Mouse (Mus musculus): ENCODE data around the gene 1700011L22Rik.

1700011L22Rik gene

GRCm38 (mm10) chr8:79248470-79248869 lies at the start of gene 1700011L22Rik:
Gene 1700011L22Rik, minus strand, starts transcription at chr8:79248570.
- no peak for ATAC-seq (ENCODE audit: insufficient number of reproducible peaks, low FRiP score, low TSS enrichment)

GRCm38 (mm10) chr8:79297763-79298162 lies 49.4 kb upstream of the 1700011L22Rik start:
- ATAC-seq (ENCODE audit: insufficient number of reproducible peaks, low FRiP score, low TSS enrichment): no peak

- peak; percentile 15; the same call in 1 of the 2 replicates for ATAC-seq (ENCODE audit: insufficient number of reproducible peaks, low FRiP score, low TSS enrichment)
Observed at GRCm38 (mm10) chr8:79295276-79296105, 47.1 kb upstream of the 1700011L22Rik start.

GRCm38 (mm10) chr8:79294610-79295275 lies 46.4 kb upstream of the 1700011L22Rik start, which contains the start of gene Mmaa:
Gene Mmaa, minus strand, starts transcription at chr8:79294937.
- peak; percentile 96 for ATAC-seq (ENCODE audit: insufficient number of reproducible peaks, low FRiP score, low TSS enrichment)

- ATAC-seq (ENCODE audit: insufficient number of reproducible peaks, low FRiP score, low TSS enrichment): no peak
Observed at GRCm38 (mm10) chr8:79293841-79294240, 45.5 kb upstream of the 1700011L22Rik start.

GRCm38 (mm10) chr8:79292712-79293264 lies 44.4 kb upstream of the 1700011L22Rik start:
- no peak for ATAC-seq (ENCODE audit: insufficient number of reproducible peaks, low FRiP score, low TSS enrichment)

- ATAC-seq (ENCODE audit: insufficient number of reproducible peaks, low FRiP score, low TSS enrichment): no peak
Observed at GRCm38 (mm10) chr8:79289592-79289991, 41.2 kb upstream of the 1700011L22Rik start.

GRCm38 (mm10) chr8:79288681-79289080 lies 40.3 kb upstream of the 1700011L22Rik start:
- ATAC-seq (ENCODE audit: insufficient number of reproducible peaks, low FRiP score, low TSS enrichment): no peak

GRCm38 (mm10) chr8:79288250-79288649 lies 39.9 kb upstream of the 1700011L22Rik start:
- ATAC-seq (ENCODE audit: insufficient number of reproducible peaks, low FRiP score, low TSS enrichment): no peak

GRCm38 (mm10) chr8:79286424-79286823 lies 38.1 kb upstream of the 1700011L22Rik start:
- no peak for ATAC-seq (ENCODE audit: insufficient number of reproducible peaks, low FRiP score, low TSS enrichment)

GRCm38 (mm10) chr8:79284626-79285025 lies 36.3 kb upstream of the 1700011L22Rik start:
- no peak for ATAC-seq (ENCODE audit: insufficient number of reproducible peaks, low FRiP score, low TSS enrichment)

- ATAC-seq (ENCODE audit: insufficient number of reproducible peaks, low FRiP score, low TSS enrichment): no peak
Observed at GRCm38 (mm10) chr8:79281376-79281890, 33.1 kb upstream of the 1700011L22Rik start.

GRCm38 (mm10) chr8:79277264-79277870 lies 29.0 kb upstream of the 1700011L22Rik start:
- no peak for ATAC-seq (ENCODE audit: insufficient number of reproducible peaks, low FRiP score, low TSS enrichment)

- no peak for ATAC-seq (ENCODE audit: insufficient number of reproducible peaks, low FRiP score, low TSS enrichment)
Observed at GRCm38 (mm10) chr8:79274940-79275339, 26.6 kb upstream of the 1700011L22Rik start.

- no peak for ATAC-seq (ENCODE audit: insufficient number of reproducible peaks, low FRiP score, low TSS enrichment)
Observed at GRCm38 (mm10) chr8:79273776-79274175, 25.4 kb upstream of the 1700011L22Rik start.

- ATAC-seq (ENCODE audit: insufficient number of reproducible peaks, low FRiP score, low TSS enrichment): no peak
Observed at GRCm38 (mm10) chr8:79272676-79273075, 24.3 kb upstream of the 1700011L22Rik start.

GRCm38 (mm10) chr8:79268921-79269320 lies 20.6 kb upstream of the 1700011L22Rik start:
- ATAC-seq (ENCODE audit: insufficient number of reproducible peaks, low FRiP score, low TSS enrichment): no peak

- no peak for ATAC-seq (ENCODE audit: insufficient number of reproducible peaks, low FRiP score, low TSS enrichment)
Observed at GRCm38 (mm10) chr8:79261920-79262319, 13.6 kb upstream of the 1700011L22Rik start.

GRCm38 (mm10) chr8:79256076-79256705 lies 7.8 kb upstream of the 1700011L22Rik start:
- no peak for ATAC-seq (ENCODE audit: insufficient number of reproducible peaks, low FRiP score, low TSS enrichment)

GRCm38 (mm10) chr8:79253742-79254141 lies 5.4 kb upstream of the 1700011L22Rik start:
- no peak for ATAC-seq (ENCODE audit: insufficient number of reproducible peaks, low FRiP score, low TSS enrichment)
